In genomic region chr6:134994031-134994651, GRCm38 (mm10) we compare ENCODE assay signal across 12 mouse cellular contexts. TPM values are rescaled to one million over a fixed set of nuclear protein-coding genes. Genes with fewer than 3 reads are reported as not detected.
DNase-seq lines count a peak whose midpoint lies in the region; ATAC-seq and TF ChIP-seq lines count a peak whose summit lies in the region.
"Had no signal": no experiment of that assay in that cellular context is flagged by ENCODE, and none has a peak within 500 bp of the region (broad histone marks: within the 10 kb centered on the region; RNA-seq: fewer than 3 reads in every experiment).

No protein-coding gene starts in this region.

- no peak for TF ChIP-seq CTCF in left cerebral cortex, adult 2 months (IDR thresholded peaks at IDR 0.05)
- no peak for TF ChIP-seq CTCF in forebrain, postnatal 0 days (IDR thresholded peaks at IDR 0.05; ENCODE audit: low read depth)
- no peak for TF ChIP-seq CTCF in stomach, postnatal 0 days (IDR thresholded peaks at IDR 0.05; ENCODE audit: low read depth)

- H3K9me3 ChIP-seq in forebrain, postnatal 0 days (ENCODE audit: low read length): no peaks in the 10 kb centered on the region
- H3K9me3 ChIP-seq in stomach, postnatal 0 days (ENCODE audit: control insufficient read depth, low read length): no peaks in the 10 kb centered on the region
- H3K9me3 ChIP-seq in midbrain, embryonic 13.5 days: no peaks in the 10 kb centered on the region
- H3K9me3 ChIP-seq: limb, embryonic 15.5 days; midbrain, embryonic 12.5 days had no signal

- DNase-seq in left cerebral cortex, adult 2 months (ENCODE audit: extremely low spot score in 1 of 2, low spot score in 2 of 2): peak; percentile 40 to 44
- no peak for DNase-seq in left cerebral cortex, postnatal 4 days
- DNase-seq in forebrain, postnatal 0 days: peak; percentile 80
- peak; percentile 34 to 38 for DNase-seq in layer of hippocampus, postnatal 10 days (ENCODE audit: low spot score in 2 of 2)
- DNase-seq in stomach, postnatal 0 days (ENCODE audit: low spot score): no peak
- DNase-seq: adrenal gland, postnatal 10 days; embryo, embryonic 11 days had no signal

- H3K4me2 ChIP-seq in forebrain, postnatal 0 days (ENCODE audit: low read depth): no peak overlapping the region
- H3K4me2 ChIP-seq in stomach, postnatal 0 days (replicated peaks; ENCODE audit: low read depth): no peak overlapping the region
- H3K4me2 ChIP-seq in midbrain, embryonic 13.5 days (replicated peaks): no peak overlapping the region
- H3K4me2 ChIP-seq: hindbrain, embryonic 14.5 days; limb, embryonic 15.5 days; midbrain, embryonic 12.5 days had no signal

- H3K4me3 ChIP-seq in left cerebral cortex, adult 2 months: no peak overlapping the region
- H3K4me3 ChIP-seq in forebrain, postnatal 0 days (ENCODE audit: low read depth, low read length): no peak overlapping the region
- H3K4me3 ChIP-seq in stomach, postnatal 0 days (ENCODE audit: low read depth, low read length): no peak overlapping the region
- H3K4me3 ChIP-seq in midbrain, embryonic 13.5 days (replicated peaks): no peak overlapping the region
- H3K4me3 ChIP-seq: limb, embryonic 15.5 days; midbrain, embryonic 12.5 days had no signal

- no peak overlapping the region for H3K9ac ChIP-seq in forebrain, postnatal 0 days
- no peak overlapping the region for H3K9ac ChIP-seq in stomach, postnatal 0 days (ENCODE audit: low read length)
- no peak overlapping the region for H3K9ac ChIP-seq in midbrain, embryonic 13.5 days (replicated peaks)
- H3K9ac ChIP-seq: hindbrain, embryonic 14.5 days; limb, embryonic 15.5 days; midbrain, embryonic 12.5 days had no signal

- peak; percentile 97 for ATAC-seq in forebrain, postnatal 0 days
- ATAC-seq in stomach, postnatal 0 days (ENCODE audit: low FRiP score, low TSS enrichment): 0 out of 2 replicates have a peak, but pooled peaks have one; percentile 33
- ATAC-seq in midbrain, embryonic 13.5 days: no peak
- ATAC-seq in monocyte, adult 5-6 weeks (replicated peaks; ENCODE audit: insufficient number of reproducible peaks, low FRiP score, low TSS enrichment, poor library complexity, severe bottlenecking): no peak

- H3K4me1 ChIP-seq in forebrain, postnatal 0 days (ENCODE audit: insufficient read depth): no peaks in the 10 kb centered on the region
- no peaks in the 10 kb centered on the region for H3K4me1 ChIP-seq in stomach, postnatal 0 days (replicated peaks; ENCODE audit: control insufficient read depth, insufficient read depth)
- H3K4me1 ChIP-seq in midbrain, embryonic 13.5 days (replicated peaks): no peaks in the 10 kb centered on the region
- H3K4me1 ChIP-seq: limb, embryonic 15.5 days; midbrain, embryonic 12.5 days had no signal

- intact Hi-C loops in left cerebral cortex, adult 2 months (cut with DNase I): no loop called here
- intact Hi-C loops in left cerebral cortex, postnatal 4 days (cut with DNase I): no loop called here

- H3K27me3 ChIP-seq in forebrain, postnatal 0 days (ENCODE audit: insufficient read depth, low read length): no peaks in the 10 kb centered on the region
- H3K27me3 ChIP-seq in stomach, postnatal 0 days (ENCODE audit: control insufficient read depth, insufficient read depth, low read length): no peaks in the 10 kb centered on the region
- H3K27me3 ChIP-seq in midbrain, embryonic 13.5 days: no peaks in the 10 kb centered on the region
- H3K27me3 ChIP-seq: limb, embryonic 15.5 days; midbrain, embryonic 12.5 days had no signal

- H3K27ac ChIP-seq in left cerebral cortex, adult 2 months: peak overlapping the region; percentile 79
- H3K27ac ChIP-seq in forebrain, postnatal 0 days (ENCODE audit: low read depth, low read length): no peak overlapping the region
- no peak overlapping the region for H3K27ac ChIP-seq in stomach, postnatal 0 days (replicated peaks)
- H3K27ac ChIP-seq in midbrain, embryonic 13.5 days: no peak overlapping the region
- H3K27ac ChIP-seq: hindbrain, embryonic 14.5 days; limb, embryonic 15.5 days; midbrain, embryonic 12.5 days had no signal

- WGBS in forebrain, postnatal 0 days: 50% methylated on average over 12 of the region's 12 CpGs
- WGBS in stomach, postnatal 0 days: 59% methylated on average over 12 of the region's 12 CpGs
- WGBS in midbrain, embryonic 13.5 days: 80% methylated on average over 12 of the region's 12 CpGs

- H3K36me3 ChIP-seq in forebrain, postnatal 0 days (ENCODE audit: insufficient read depth): no peaks in the 10 kb centered on the region
- no peaks in the 10 kb centered on the region for H3K36me3 ChIP-seq in stomach, postnatal 0 days (ENCODE audit: control insufficient read depth, insufficient read depth, low read length)
- H3K36me3 ChIP-seq in midbrain, embryonic 13.5 days: no peaks in the 10 kb centered on the region
- H3K36me3 ChIP-seq: limb, embryonic 15.5 days; midbrain, embryonic 12.5 days had no signal

- no peak for TF ChIP-seq EP300 in stomach, postnatal 0 days (optimal IDR thresholded peaks at IDR 0.05)

RNA-seq across cellular contexts. Expression of gene Apold1, which starts 12.6 kb away (rescaled TPM):
- 1 to 10 TPM; 3.7 to 6.4 TPM for total RNA-seq in left cerebral cortex, adult 2 months (2021)
- total RNA-seq in left cerebral cortex, postnatal 4 days (2021): 1 to 10 TPM; 4.2 to 4.3 TPM
- 8.7 TPM in 2 replicates for total RNA-seq in forebrain, postnatal 0 days (2014; rRNA removed)
- polyA plus RNA-seq in forebrain, postnatal 0 days (2015; fragmentation: Nextera tagmentation; extraction: Ambion mirVana): 5.9 and 6.2 TPM in 2 replicates
- 1 to 10 TPM; 4.0 to 4.8 TPM for total RNA-seq in layer of hippocampus, postnatal 10 days (2021)
- polyA plus RNA-seq in stomach, postnatal 0 days (2015; fragmentation: Nextera tagmentation; extraction: Ambion mirVana): 1.5 and 1.8 TPM in 2 replicates
- polyA plus RNA-seq in midbrain, embryonic 13.5 days (2015; fragmentation: Nextera tagmentation; extraction: Ambion mirVana): 3.0 and 3.7 TPM in 2 replicates
- 0.32 to 0.49 TPM (median 0.38 TPM) in 3 replicates for total RNA-seq in monocyte, adult 5-6 weeks (2017)

RNA-seq across cellular contexts. Expression of gene Ddx47, which starts 17.3 kb away (rescaled TPM):
- 10 to 100 TPM; 61.0 to 62.0 TPM for total RNA-seq in left cerebral cortex, adult 2 months (2021)
- total RNA-seq in left cerebral cortex, postnatal 4 days (2021): 10 to 100 TPM; 56.9 to 57.4 TPM
- total RNA-seq in forebrain, postnatal 0 days (2014; rRNA removed): 34.6 and 41.9 TPM in 2 replicates
- polyA plus RNA-seq in forebrain, postnatal 0 days (2015; fragmentation: Nextera tagmentation; extraction: Ambion mirVana): 51.0 and 60.0 TPM in 2 replicates
- 10 to 100 TPM; 52.4 to 55.2 TPM for total RNA-seq in layer of hippocampus, postnatal 10 days (2021)
- 46.0 and 47.7 TPM in 2 replicates for polyA plus RNA-seq in stomach, postnatal 0 days (2015; fragmentation: Nextera tagmentation; extraction: Ambion mirVana)
- 87.6 TPM in 2 replicates for polyA plus RNA-seq in midbrain, embryonic 13.5 days (2015; fragmentation: Nextera tagmentation; extraction: Ambion mirVana)
- 104 to 152 TPM (median 151 TPM) in 3 replicates for total RNA-seq in monocyte, adult 5-6 weeks (2017)

Comparison
In these comparisons a context has a peak if more than half of its experiments do, and no peak if none do; other contexts are left out.
1. DNase-seq: peak in left cerebral cortex, adult 2 months (2 of 2), forebrain, postnatal 0 days (single experiment) and layer of hippocampus, postnatal 10 days (2 of 2); none in left cerebral cortex, postnatal 4 days (single experiment) and stomach, postnatal 0 days (single experiment).
2. ATAC-seq: peak in forebrain, postnatal 0 days (single experiment) and stomach, postnatal 0 days (single experiment); none in midbrain, embryonic 13.5 days (single experiment) and monocyte, adult 5-6 weeks (single experiment).